Mouse (Mus musculus): Measurements from ENCODE around the gene Nfkbiz. TPM values are rescaled to one million over a fixed set of nuclear protein-coding genes. Genes with fewer than 3 reads are reported as not detected.
"Not testable (repeated sequence)": the region's sequence is repeated elsewhere in the genome, so short reads cannot be mapped to it uniquely, and the experiment has no call there.

Gene Nfkbiz
- polyA plus RNA-seq (2015; fragmentation: Nextera tagmentation; extraction: Ambion mirVana), result 1.6 and 1.8 TPM in 2 replicates

DNA sequence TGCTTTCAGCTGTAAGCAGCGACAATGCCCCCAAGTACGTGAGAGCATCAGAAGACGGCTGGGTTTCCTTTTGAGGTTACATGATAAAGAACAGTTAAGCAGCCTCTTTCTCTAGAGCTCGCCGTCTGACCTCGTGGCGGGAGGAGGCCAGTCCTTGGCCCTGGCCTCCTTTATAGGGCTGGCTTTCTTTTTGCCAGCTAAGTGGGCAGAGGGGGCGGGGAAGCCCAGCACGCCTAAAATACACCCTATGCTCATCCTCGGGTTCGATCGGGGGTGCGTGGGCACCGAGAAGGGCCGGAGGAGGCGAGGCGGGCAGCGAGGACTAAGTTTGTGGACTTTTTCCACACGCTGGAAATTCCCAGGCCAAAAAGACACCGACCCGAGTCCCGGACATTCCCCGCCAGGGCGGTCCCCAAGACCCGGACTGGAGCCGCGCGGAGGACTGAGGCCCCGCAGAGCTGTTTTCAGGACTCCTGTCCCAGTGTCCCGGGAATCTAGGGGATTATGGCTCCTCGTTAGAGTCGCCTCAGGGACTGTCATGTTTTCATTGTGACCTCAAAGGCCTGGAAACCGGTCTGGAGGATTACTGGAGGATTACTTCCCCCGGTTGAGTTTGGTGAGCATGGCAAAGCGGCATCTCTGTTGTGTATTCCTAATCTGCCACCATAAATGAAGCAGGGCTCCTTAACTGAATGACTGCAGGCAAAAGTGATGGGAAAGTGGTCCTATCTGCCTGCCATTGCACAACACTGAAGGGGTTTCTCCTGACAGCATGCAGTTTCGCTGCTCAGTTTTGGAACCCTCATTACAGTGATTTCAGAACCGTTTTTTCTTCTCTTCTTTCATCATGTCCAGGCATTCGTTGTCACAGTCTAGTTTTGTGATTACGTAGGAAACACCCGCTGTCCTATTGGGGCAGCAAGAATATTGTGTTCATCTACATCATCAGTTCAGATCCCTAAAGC is at the start of gene Nfkbiz:
Nfkbiz (minus strand) TSS at position 390 of the 965 bp plus-strand sequence.
- no peaks in the 10 kb centered on the region for H3K27me3 ChIP-seq (replicated peaks; ENCODE audit: control insufficient read depth, insufficient read depth, low read length)
- under 1% methylated on average over 40 of the region's 40 CpGs for WGBS
- H3K4me3 ChIP-seq (ENCODE audit: low read length), result peak within 1 kb of the TSS; percentile 65
- H3K27ac ChIP-seq (ENCODE audit: low read depth, low read length), result peak within 1 kb of the TSS; percentile 81
- peak within 1 kb of the TSS; percentile 79 for H3K4me2 ChIP-seq (ENCODE audit: low read length)
- H3K4me1 ChIP-seq (ENCODE audit: control insufficient read depth, insufficient read depth, low read depth, low read length), result no peaks in the 10 kb centered on the region
- peak within 1 kb of the TSS; percentile 74 for H3K9ac ChIP-seq (ENCODE audit: low read depth, low read length)
- peaks cover 1% of the 10 kb centered on the region for H3K36me3 ChIP-seq (ENCODE audit: control insufficient read depth, insufficient read depth, low read length)
- H3K9me3 ChIP-seq (ENCODE audit: control insufficient read depth, low read length), result no peaks in the 10 kb centered on the region
- ATAC-seq, result peak; percentile 96

DNA sequence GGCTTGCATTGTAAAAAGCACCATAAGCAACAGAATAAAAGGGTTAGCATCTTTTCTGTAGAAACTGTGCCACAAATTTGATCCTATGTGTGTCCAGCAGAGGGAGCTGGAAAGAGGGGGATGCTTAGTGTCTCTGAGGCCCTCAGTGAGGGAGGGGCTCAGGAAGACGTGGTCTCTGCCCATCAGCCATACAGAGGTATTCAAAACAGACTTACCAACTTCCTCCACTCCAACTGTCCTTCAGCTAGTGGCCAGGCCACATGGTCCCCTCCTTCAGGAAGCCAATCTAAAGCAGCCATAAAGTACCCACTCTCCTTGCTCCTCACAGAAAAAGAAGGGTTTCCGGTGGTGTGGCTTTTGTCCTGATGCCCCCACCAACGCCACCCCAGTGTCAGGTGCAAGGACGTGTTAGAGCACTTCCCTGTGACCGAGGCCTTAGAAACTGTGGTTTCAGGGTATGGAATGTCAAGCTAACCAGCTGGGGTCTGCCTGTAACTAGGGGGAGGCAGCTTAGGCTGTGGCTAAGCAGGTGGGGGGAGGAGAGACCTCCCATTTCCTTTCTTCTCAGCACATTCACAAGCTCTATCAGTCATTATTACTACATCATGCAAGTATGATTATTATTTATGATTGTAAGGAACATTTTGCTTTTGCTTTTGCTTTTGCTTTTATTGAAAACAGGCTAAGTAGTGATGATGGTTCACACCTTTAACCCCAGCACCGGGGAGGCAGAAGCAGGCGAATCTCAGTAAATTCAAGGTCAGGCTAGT is 49.3 kb upstream of the Nfkbiz start:
- no peak overlapping the region for H3K4me3 ChIP-seq (ENCODE audit: low read length)
- WGBS, result 62% methylated on average over 7 of the region's 7 CpGs
- no peaks in the 10 kb centered on the region for H3K9me3 ChIP-seq (ENCODE audit: control insufficient read depth, low read length)

DNA sequence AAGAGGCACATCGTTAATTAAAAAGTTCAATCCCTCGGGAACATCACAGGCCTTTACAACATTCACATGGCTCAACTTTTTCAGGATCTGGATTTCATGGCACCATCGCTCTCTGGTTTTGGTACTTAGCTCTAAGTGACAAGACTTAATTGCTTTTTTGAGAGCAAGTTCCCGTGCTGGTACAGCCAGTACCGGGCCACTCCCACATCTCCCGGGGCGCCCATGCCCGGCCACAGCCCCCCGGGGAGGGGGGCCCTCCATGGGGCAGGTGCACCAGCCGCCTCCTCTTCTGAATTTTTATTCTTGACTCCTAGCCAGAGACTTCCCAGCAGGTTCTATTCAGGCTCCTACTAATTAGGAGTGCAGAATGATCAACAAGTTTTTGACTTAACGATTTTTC is 45.5 kb upstream of the Nfkbiz start:
- no peak for ATAC-seq
- peaks cover 10% of the 10 kb centered on the region for H3K36me3 ChIP-seq (ENCODE audit: control insufficient read depth, insufficient read depth, low read length)
- no peak overlapping the region for H3K4me3 ChIP-seq (ENCODE audit: low read length)
- H3K9me3 ChIP-seq (ENCODE audit: control insufficient read depth, low read length), result no peaks in the 10 kb centered on the region
- H3K4me1 ChIP-seq (ENCODE audit: control insufficient read depth, insufficient read depth, low read depth, low read length), result no peaks in the 10 kb centered on the region
- H3K27ac ChIP-seq (ENCODE audit: low read depth, low read length), result no peak overlapping the region
- 74% methylated on average over 11 of the region's 11 CpGs for WGBS
- H3K4me2 ChIP-seq (ENCODE audit: low read length), result no peak overlapping the region
- H3K27me3 ChIP-seq (replicated peaks; ENCODE audit: control insufficient read depth, insufficient read depth, low read length), result no peaks in the 10 kb centered on the region
- H3K9ac ChIP-seq (ENCODE audit: low read depth, low read length), result no peak overlapping the region

More for the DNA sequence above, 49.3 kb upstream of the Nfkbiz start:
- no peak overlapping the region for H3K27ac ChIP-seq (ENCODE audit: low read depth, low read length)
- no peaks in the 10 kb centered on the region for H3K27me3 ChIP-seq (replicated peaks; ENCODE audit: control insufficient read depth, insufficient read depth, low read length)
- no peak overlapping the region for H3K4me2 ChIP-seq (ENCODE audit: low read length)
- ATAC-seq, result no peak
- H3K9ac ChIP-seq (ENCODE audit: low read depth, low read length), result no peak overlapping the region
- no peaks in the 10 kb centered on the region for H3K4me1 ChIP-seq (ENCODE audit: control insufficient read depth, insufficient read depth, low read depth, low read length)
- H3K36me3 ChIP-seq (ENCODE audit: control insufficient read depth, insufficient read depth, low read length), result peaks cover 15% of the 10 kb centered on the region

GRCm38 (mm10) chr16:55876025-55876424 is 37.3 kb upstream of the Nfkbiz start:
- no peaks in the 10 kb centered on the region for H3K4me1 ChIP-seq (ENCODE audit: control insufficient read depth, insufficient read depth, low read depth, low read length)
- no peak overlapping the region for H3K4me2 ChIP-seq (ENCODE audit: low read length)
- H3K4me3 ChIP-seq (ENCODE audit: low read length), result no peak overlapping the region
- no peak overlapping the region for H3K9ac ChIP-seq (ENCODE audit: low read depth, low read length)
- no peak overlapping the region for H3K27ac ChIP-seq (ENCODE audit: low read depth, low read length)
- no peak for ATAC-seq
- no peaks in the 10 kb centered on the region for H3K27me3 ChIP-seq (replicated peaks; ENCODE audit: control insufficient read depth, insufficient read depth, low read length)
- no peaks in the 10 kb centered on the region for H3K9me3 ChIP-seq (ENCODE audit: control insufficient read depth, low read length)
- 68% methylated on average over 6 of the region's 6 CpGs for WGBS
- peaks cover 5% of the 10 kb centered on the region; the same call in 1 of the 2 replicates for H3K36me3 ChIP-seq (ENCODE audit: control insufficient read depth, insufficient read depth, low read length)

- H3K36me3 ChIP-seq (ENCODE audit: control insufficient read depth, insufficient read depth, low read length), result peaks cover 10% of the 10 kb centered on the region
- no peak overlapping the region for H3K27ac ChIP-seq (ENCODE audit: low read depth, low read length)
- no peaks in the 10 kb centered on the region for H3K9me3 ChIP-seq (ENCODE audit: control insufficient read depth, low read length)
- peak; percentile 38; the same call in 1 of the 2 replicates for ATAC-seq
- no peak overlapping the region for H3K4me2 ChIP-seq (ENCODE audit: low read length)
- no peaks in the 10 kb centered on the region for H3K4me1 ChIP-seq (ENCODE audit: control insufficient read depth, insufficient read depth, low read depth, low read length)
- H3K9ac ChIP-seq (ENCODE audit: low read depth, low read length), result no peak overlapping the region
- H3K27me3 ChIP-seq (replicated peaks; ENCODE audit: control insufficient read depth, insufficient read depth, low read length), result no peaks in the 10 kb centered on the region
- no peak overlapping the region for H3K4me3 ChIP-seq (ENCODE audit: low read length)
- 65% methylated on average over 4 of the region's 4 CpGs for WGBS
These were observed 25.1 kb upstream of the Nfkbiz start for GRCm38 (mm10) chr16:55863832-55864231.

GRCm38 (mm10) chr16:55863149-55863815 is 24.6 kb upstream of the Nfkbiz start:
- H3K4me1 ChIP-seq (ENCODE audit: control insufficient read depth, insufficient read depth, low read depth, low read length), result no peaks in the 10 kb centered on the region
- H3K4me2 ChIP-seq (ENCODE audit: low read length), result no peak overlapping the region
- no peak overlapping the region for H3K4me3 ChIP-seq (ENCODE audit: low read length)
- no peak overlapping the region for H3K9ac ChIP-seq (ENCODE audit: low read depth, low read length)
- peaks cover 10% of the 10 kb centered on the region for H3K36me3 ChIP-seq (ENCODE audit: control insufficient read depth, insufficient read depth, low read length)
- H3K27me3 ChIP-seq (replicated peaks; ENCODE audit: control insufficient read depth, insufficient read depth, low read length), result no peaks in the 10 kb centered on the region
- no peak overlapping the region for H3K27ac ChIP-seq (ENCODE audit: low read depth, low read length)
- H3K9me3 ChIP-seq (ENCODE audit: control insufficient read depth, low read length), result no peaks in the 10 kb centered on the region
- WGBS, result 26% methylated on average over 7 of the region's 7 CpGs
- peak; percentile 59 for ATAC-seq

GRCm38 (mm10) chr16:55861104-55861503 is 22.4 kb upstream of the Nfkbiz start:
- Histone ChIP-seq H3K4me1 (ENCODE audit: control insufficient read depth, insufficient read depth, low read depth, low read length) (no peaks in the 10 kb centered on the region), H3K27me3 (replicated peaks; ENCODE audit: control insufficient read depth, insufficient read depth, low read length) (no peaks in the 10 kb centered on the region), H3K9me3 (ENCODE audit: control insufficient read depth, low read length) (no peaks in the 10 kb centered on the region), H3K36me3 (ENCODE audit: control insufficient read depth, insufficient read depth, low read length) (peaks cover 10% of the 10 kb centered on the region), H3K4me3 (ENCODE audit: low read length) (no peak overlapping the region), H3K27ac (ENCODE audit: low read depth, low read length) (no peak overlapping the region), H3K4me2 (ENCODE audit: low read length) (no peak overlapping the region), H3K9ac (ENCODE audit: low read depth, low read length) (no peak overlapping the region)
- 86% methylated on average over 3 of the region's 3 CpGs for WGBS
- ATAC-seq, result no peak

GRCm38 (mm10) chr16:55859421-55859820 is 20.7 kb upstream of the Nfkbiz start:
- H3K9ac ChIP-seq (ENCODE audit: low read depth, low read length); H3K36me3 ChIP-seq (ENCODE audit: control insufficient read depth, insufficient read depth, low read length); H3K27me3 ChIP-seq (replicated peaks; ENCODE audit: control insufficient read depth, insufficient read depth, low read length); H3K27ac ChIP-seq (ENCODE audit: low read depth, low read length); H3K9me3 ChIP-seq (ENCODE audit: control insufficient read depth, low read length); H3K4me2 ChIP-seq (ENCODE audit: low read length); H3K4me1 ChIP-seq (ENCODE audit: control insufficient read depth, insufficient read depth, low read depth, low read length); ATAC-seq; H3K4me3 ChIP-seq (ENCODE audit: low read length): not testable (repeated sequence)
- 94% methylated on average over 4 of the region's 4 CpGs for WGBS

Measured in hindbrain, embryonic 16.5 days (tissue).